In genomic region chrX:103981169-103981689, GRCm38 (mm10) we compare ENCODE assay signal across 8 mouse cellular contexts. TPM values are rescaled to one million over a fixed set of nuclear protein-coding genes. Genes with fewer than 3 reads are reported as not detected.
DNase-seq lines count a peak whose midpoint lies in the region; ATAC-seq lines count a peak whose summit lies in the region.

TSS of gene Rlim (minus strand) at chrX:103981284.

- peak; percentile 96 for ATAC-seq in CD4-positive, CD25-positive, alpha-beta regulatory T cell, adult 4 months
- ATAC-seq in heart, embryonic 14.5 days (ENCODE audit: insufficient number of reproducible peaks, insufficient read depth, low FRiP score, low read depth): peak; percentile 100
- ATAC-seq in liver, embryonic 13.5 days (ENCODE audit: low read depth): peak; percentile 99
- peak; percentile 99 for ATAC-seq in stomach, embryonic 16.5 days (ENCODE audit: insufficient read depth, low FRiP score)

- H3K27me3 ChIP-seq in heart, embryonic 14.5 days (ENCODE audit: control insufficient read depth, insufficient read depth, low read length): peaks cover 6% of the 10 kb centered on the region; the same call in 1 of the 2 replicates
- H3K27me3 ChIP-seq in liver, embryonic 13.5 days: peaks cover 11% of the 10 kb centered on the region; the same call in 1 of the 2 replicates
- H3K27me3 ChIP-seq in stomach, embryonic 16.5 days (ENCODE audit: control insufficient read depth, insufficient read depth, low read length): peaks cover 5% of the 10 kb centered on the region; the same call in 1 of the 2 replicates

- peaks cover 20% of the 10 kb centered on the region for H3K36me3 ChIP-seq in heart, embryonic 14.5 days (ENCODE audit: control insufficient read depth, insufficient read depth, low read length)
- H3K36me3 ChIP-seq in liver, embryonic 13.5 days: peaks cover 12% of the 10 kb centered on the region
- H3K36me3 ChIP-seq in stomach, embryonic 16.5 days (ENCODE audit: control insufficient read depth, insufficient read depth, low read length): no peaks in the 10 kb centered on the region

- DNase-seq in c-Kit-negative CD71-positive TER-119-positive erythroid progenitor cells, embryonic 14.5 days (ENCODE audit: low read depth, low spot score): peak; percentile 75
- peak; percentile 84 for DNase-seq in fibroblast of lung, adult 2 months (ENCODE audit: low read depth)
- peak; percentile 95 for DNase-seq in kidney, postnatal 14 days
- DNase-seq in liver, embryonic 13.5 days: peak; percentile 89
- DNase-seq in neural tube, embryonic 10.5 days (ENCODE audit: extremely low spot score, low spot score): peak; percentile 72

- peak within 1 kb of the TSS; percentile 95 to 97 for H3K27ac ChIP-seq in heart, embryonic 14.5 days (replicated peaks in 1 of 2; ENCODE audit: control insufficient read depth in 1 of 2, insufficient read depth in 1 of 2, low read depth in 2 of 2, low read length in 2 of 2)
- H3K27ac ChIP-seq in liver, embryonic 13.5 days: peak within 1 kb of the TSS; percentile 88
- peak within 1 kb of the TSS; percentile 92 for H3K27ac ChIP-seq in stomach, embryonic 16.5 days (ENCODE audit: low read length)

- peak within 1 kb of the TSS; percentile 65 for H3K4me2 ChIP-seq in heart, embryonic 14.5 days (ENCODE audit: low read length)
- peak within 1 kb of the TSS; percentile 68 for H3K4me2 ChIP-seq in liver, embryonic 13.5 days
- H3K4me2 ChIP-seq in stomach, embryonic 16.5 days (ENCODE audit: low read depth, low read length): peak within 1 kb of the TSS; percentile 51

- no peaks in the 10 kb centered on the region for H3K4me1 ChIP-seq in heart, embryonic 14.5 days (ENCODE audit: control insufficient read depth in 2 of 2, insufficient read depth in 2 of 2, low read length in 2 of 2)
- H3K4me1 ChIP-seq in liver, embryonic 13.5 days (replicated peaks): no peaks in the 10 kb centered on the region
- no peaks in the 10 kb centered on the region for H3K4me1 ChIP-seq in stomach, embryonic 16.5 days (ENCODE audit: control insufficient read depth, insufficient read depth, low read length)

- H3K9ac ChIP-seq in heart, embryonic 14.5 days (ENCODE audit: low read length): peak within 1 kb of the TSS; percentile 91
- H3K9ac ChIP-seq in liver, embryonic 13.5 days: peak within 1 kb of the TSS; percentile 85
- H3K9ac ChIP-seq in stomach, embryonic 16.5 days (ENCODE audit: low read length): peak within 1 kb of the TSS; percentile 84

- H3K4me3 ChIP-seq in heart, embryonic 14.5 days (ENCODE audit: control insufficient read depth in 1 of 2, insufficient read depth in 1 of 2, low read depth in 1 of 2, low read length in 2 of 2): peak within 1 kb of the TSS; percentile 62 to 67
- H3K4me3 ChIP-seq in liver, embryonic 13.5 days (replicated peaks): peak within 1 kb of the TSS; percentile 81
- peak within 1 kb of the TSS; percentile 72 for H3K4me3 ChIP-seq in stomach, embryonic 16.5 days (replicated peaks; ENCODE audit: low read length)

- no peaks in the 10 kb centered on the region for H3K9me3 ChIP-seq in heart, embryonic 14.5 days (ENCODE audit: control insufficient read depth, low read length)
- H3K9me3 ChIP-seq in liver, embryonic 13.5 days (replicated peaks): no peaks in the 10 kb centered on the region
- H3K9me3 ChIP-seq in stomach, embryonic 16.5 days (replicated peaks; ENCODE audit: control insufficient read depth, low read length): no peaks in the 10 kb centered on the region

- WGBS in heart, embryonic 14.5 days: 19% methylated on average over 27 of the region's 27 CpGs
- 15% methylated on average over 27 of the region's 27 CpGs for WGBS in liver, embryonic 13.5 days (ENCODE audit: insufficient replicate concordance)
- WGBS in stomach, embryonic 16.5 days: 17% methylated on average over 27 of the region's 27 CpGs

RNA-seq across cellular contexts. Expression of gene Rlim, which starts in this region (rescaled TPM):
- 10 to 100 TPM; 28.3 to 32.7 TPM for polyA plus RNA-seq in CD4-positive, CD25-positive, alpha-beta regulatory T cell, adult 4 months (2017; shearing (Covaris generic))
- 26.5 and 28.7 TPM in 2 replicates for polyA plus RNA-seq in heart, embryonic 14.5 days (2014; fragmentation: Nextera tagmentation; extraction: Ambion mirVana)
- polyA plus RNA-seq in liver, embryonic 13.5 days (2015; fragmentation: Nextera tagmentation; extraction: Ambion mirVana): 11.2 and 14.7 TPM in 2 replicates
- 38.0 and 38.7 TPM in 2 replicates for polyA plus RNA-seq in stomach, embryonic 16.5 days (2015; fragmentation: Nextera tagmentation; extraction: Ambion mirVana)

Comparison
In these comparisons a context has a peak if more than half of its experiments do, and no peak if none do; other contexts are left out.
1. Peak in every context shown above with its lines: DNase-seq, ATAC-seq, H3K4me3 ChIP-seq and H3K27ac ChIP-seq.